Mouse (Mus musculus) cerebellum, adult (tissue): Measurements from ENCODE around the gene Olfr630.
"Not testable (repeated sequence)": the region's sequence is repeated elsewhere in the genome, so short reads cannot be mapped to it uniquely, and the experiment has no call there.

Source experiments
- ATAC-seq: cut with Nextera tagmentation; 2 replicates; pipeline ENCODE4 v1.9.2; 2017; ENCODE audit warnings: mild to moderate bottlenecking, moderate library complexity, mixed read lengths; ENCODE audit not compliant: insufficient number of reproducible peaks, low FRiP score, low TSS enrichment

The Olfr630 gene

DNA sequence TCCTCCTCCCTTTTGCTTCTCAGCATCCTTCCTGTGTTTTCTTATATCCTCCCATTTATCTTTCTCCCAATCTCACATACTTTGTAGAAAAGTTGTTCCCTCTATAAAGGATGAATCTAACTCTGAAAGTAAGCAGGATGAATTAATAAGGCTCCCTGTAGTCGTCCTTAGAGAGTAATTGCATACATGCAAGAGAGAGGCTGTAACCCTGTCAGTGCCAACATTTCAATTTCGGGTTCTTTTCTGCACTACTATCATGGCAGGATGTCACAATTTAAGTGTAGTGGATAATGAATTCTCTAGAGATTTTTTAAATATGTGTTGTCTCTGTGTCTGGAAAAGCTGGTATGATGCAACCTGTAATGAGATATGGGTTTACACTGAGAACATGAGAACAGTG is at the start of gene Olfr630:
Gene Olfr630 (minus strand): TSS at position 101 of the 400 bp plus-strand sequence.
- no peak for ATAC-seq

DNA sequence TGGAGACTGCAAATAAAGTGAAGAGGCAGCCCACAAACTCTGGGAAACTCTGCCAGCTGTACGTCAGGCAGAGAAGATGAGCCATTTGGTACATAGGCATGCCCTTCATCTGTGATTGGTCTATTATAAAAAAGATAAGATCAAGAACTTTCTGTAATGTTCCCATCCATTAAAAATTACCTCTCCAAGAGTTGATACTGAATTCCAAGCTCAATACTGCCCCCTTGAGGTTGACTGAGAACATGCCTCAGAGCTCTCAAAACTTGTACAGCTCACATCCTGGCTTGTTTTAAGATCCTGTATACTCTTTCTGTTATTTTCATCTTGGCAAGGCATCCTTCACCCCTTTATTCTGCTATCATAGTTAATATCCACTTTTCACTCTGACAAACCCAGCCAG is 49.7 kb upstream of the Olfr630 start:
- ATAC-seq = no peak

DNA sequence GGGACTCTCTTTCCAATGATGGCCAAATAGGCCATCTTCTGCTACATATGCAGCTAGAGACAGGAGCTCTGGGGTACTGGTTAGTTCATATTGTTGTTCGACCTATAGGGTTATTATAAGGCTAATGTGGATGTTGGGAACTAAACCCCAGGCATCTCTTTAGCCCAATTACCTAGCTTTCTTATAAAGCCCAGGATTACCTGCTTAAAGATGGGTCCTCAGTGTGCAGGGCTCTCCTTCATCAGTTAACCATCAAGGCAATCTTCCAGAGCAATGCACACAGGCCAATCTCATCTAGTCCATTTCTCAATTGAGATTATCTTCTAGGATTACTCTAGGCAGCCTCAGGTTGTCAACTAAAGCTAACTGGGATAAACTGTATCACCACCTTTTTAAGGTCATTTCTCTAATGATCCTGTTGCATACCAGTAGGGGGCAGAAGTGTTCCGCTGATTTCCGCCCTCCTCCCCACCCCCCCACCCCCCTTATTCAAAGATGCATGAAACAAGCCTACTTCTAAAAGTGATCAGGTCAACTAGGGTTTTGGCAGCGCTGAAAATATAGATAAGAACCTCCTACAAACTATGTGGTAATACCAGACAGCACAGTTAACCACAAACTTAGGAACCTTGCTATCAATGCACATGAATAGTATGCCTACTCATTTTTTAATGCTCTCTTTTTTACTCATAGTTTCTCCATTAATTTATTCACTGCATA is 35.7 kb upstream of the Olfr630 start:
- no peak for ATAC-seq

DNA sequence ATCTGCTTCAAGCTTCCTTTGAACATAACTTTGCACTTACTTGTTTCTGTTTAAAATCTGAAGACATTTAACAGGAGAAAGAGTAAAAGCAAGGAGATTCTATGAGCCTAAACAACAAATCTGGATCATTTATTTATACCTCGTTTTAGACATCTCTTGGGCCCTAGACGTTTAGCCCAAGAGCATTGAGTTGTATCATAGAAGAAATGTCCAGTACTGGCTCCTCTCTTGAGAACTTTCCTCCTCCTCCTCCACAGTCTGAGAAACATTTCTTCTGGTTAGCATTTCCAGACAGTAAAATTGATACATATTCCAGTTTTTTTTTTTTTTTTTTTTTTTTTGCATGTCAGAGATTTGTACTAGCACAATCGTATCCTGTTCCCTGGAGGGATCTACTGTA is 34.6 kb upstream of the Olfr630 start, which contains the start of gene Olfr67:
Gene Olfr67 (minus strand): TSS at position 101 of the 400 bp plus-strand sequence.
- ATAC-seq = no peak

DNA sequence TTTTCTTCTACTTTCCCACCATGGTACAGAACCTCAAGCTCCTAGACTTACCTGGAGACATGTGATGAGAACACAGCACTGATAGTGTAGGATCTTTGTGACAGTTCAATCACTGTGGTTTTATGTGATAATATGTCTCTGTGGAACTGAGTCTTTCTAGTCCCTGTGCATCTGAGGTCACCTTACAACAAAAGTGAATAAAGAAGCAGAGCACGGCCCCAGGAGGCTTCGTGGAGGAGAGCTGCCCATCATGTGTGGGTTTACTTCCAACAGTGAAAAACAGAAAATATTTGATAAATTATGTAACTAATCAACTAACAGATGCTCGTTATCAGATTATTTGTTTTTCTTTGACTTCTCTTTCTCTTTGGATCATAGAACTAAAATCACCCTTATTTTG is 22.5 kb upstream of the Olfr630 start, which contains the start of gene Olfr68:
Gene Olfr68 (minus strand): TSS at position 101 of the 400 bp plus-strand sequence.
- ATAC-seq = no peak

DNA sequence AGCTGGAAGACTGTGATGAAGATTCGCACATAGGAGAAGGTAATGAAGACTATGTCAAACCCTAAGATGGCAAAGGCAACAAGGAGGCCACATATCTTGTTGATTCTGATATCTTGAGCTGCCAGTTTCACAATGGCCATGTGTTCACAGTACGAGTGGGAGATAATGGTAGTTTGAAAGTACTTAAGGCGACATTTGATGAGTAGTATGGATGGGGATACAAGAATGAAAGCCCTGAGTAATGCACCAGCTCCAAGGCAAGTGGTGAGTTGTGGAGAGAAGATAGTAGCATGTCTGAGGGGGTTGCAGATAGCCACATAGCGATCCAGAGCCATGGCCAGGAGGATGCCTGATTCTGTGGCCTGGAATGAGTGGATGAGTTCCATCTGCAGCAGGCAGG is 20.5 kb upstream of the Olfr630 start:
- not testable (repeated sequence) for ATAC-seq

DNA sequence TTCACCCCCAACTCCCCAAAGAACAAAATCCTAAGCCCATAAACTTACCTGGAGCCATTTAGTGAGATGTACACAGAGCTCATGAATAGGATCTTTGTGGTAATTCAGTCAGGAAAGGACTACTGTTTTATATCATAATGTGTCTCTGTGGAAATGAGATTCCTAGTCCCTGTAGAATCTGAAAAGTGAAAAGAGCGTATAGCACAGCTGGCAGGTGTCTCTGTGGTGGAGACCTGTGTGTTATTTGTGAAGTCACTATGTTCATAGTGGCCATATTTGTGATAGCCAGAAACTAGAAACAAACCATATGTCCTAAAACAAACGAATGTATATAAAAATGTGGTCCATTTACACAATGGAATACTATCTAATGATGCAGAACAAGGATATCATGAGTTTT is 14.4 kb upstream of the Olfr630 start, which contains the start of gene Olfr69:
Gene Olfr69 (minus strand): TSS at position 101 of the 400 bp plus-strand sequence.
- ATAC-seq = no peak

DNA sequence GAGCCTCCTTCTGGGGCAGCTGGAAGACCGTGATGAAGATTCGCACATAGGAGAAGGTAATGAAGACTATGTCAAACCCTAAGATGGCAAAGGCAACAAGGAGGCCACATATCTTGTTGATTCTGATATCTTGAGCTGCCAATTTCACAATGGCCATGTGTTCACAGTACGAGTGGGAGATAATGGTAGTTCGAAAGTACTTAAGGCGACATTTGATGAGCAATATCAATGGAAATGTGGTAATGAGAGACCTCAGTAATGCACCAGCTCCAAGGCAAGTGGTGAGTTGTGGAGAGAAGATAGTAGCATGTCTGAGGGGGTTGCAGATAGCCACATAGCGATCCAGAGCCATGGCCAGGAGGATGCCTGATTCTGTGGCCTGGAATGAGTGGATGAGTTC is 10.6 kb upstream of the Olfr630 start:
- ATAC-seq = not testable (repeated sequence)

DNA sequence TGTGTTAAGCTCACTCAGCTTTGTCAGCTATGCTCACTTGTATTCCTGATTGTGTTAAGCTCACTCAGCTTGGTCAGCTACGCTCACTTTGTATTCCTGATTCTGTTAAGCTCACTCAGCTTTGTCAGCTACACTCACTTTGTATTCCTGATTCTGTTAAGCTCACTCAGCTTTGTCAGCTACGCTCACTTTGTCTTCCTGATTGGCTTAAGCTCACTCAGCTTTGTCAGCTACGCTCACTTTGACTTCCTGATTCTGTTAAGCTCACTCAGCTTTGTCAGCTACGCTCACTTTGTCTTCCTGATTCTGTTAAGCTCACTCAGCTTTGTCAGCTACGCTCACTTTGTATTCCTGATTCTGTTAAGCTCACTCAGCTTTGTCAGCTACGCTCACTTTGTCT is 5.1 kb upstream of the Olfr630 start:
- ATAC-seq = not testable (repeated sequence)

DNA sequence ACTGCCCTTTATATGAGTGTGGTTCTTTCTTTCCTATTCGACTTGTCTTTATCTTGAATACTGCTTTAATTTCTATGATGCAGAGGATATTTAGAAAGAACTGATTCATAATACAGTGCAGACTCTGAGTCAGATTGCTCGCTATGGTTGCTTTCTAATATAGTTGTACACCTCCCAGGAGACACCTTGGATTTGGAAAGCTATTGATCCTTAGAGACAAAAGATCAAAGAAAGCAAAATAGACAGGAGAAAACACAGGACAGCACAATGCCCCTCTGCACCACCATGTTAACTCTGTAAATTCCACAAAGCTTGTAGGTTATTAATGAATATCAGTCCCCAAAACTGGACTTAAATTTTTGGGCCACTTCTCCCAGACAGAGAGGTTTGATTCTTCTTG is 12.3 kb downstream of the Olfr630 start, which contains the start of gene Olfr629:
Gene Olfr629 (minus strand): TSS at position 101 of the 400 bp plus-strand sequence.
- ATAC-seq = no peak

DNA sequence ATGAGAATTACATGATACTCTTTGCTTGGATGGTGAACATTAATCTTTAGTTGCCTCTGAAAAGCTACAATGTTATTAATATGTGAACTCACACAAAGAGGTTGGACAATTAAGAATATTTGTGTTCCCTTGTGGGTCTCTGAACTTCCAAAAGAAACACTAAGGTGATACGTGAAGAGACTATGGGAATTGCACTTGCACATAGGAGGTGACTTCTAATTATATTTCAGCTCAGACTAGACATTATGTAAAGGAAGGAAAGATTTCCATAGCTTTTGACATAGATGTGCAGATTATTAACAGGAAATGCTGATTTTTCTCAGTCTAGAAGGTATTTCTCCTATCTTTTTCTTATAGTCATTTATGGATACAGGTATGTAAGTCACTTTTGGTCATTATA is 27.1 kb downstream of the Olfr630 start, which contains the start of gene Olfr628:
Gene Olfr628 (plus strand): TSS at position 301 of the 400 bp plus-strand sequence.
- no peak for ATAC-seq

DNA sequence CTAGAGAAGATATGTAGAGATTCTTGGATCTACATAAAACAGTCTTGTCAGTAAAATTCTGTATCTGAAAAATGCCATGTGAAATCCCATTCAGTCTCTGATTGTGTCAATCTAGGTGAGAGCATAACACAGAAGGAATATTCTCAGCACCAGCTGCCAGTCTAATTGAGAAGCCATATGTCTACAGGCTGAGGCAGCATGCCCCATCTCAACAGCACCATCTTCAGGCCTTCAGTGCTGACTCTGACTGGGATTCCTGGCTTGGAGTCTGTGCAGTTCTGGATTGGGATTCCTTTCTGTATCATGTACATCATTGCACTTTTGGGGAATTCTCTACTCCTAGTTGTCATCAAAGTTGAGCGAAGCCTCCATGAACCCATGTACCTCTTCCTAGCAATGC is 40.7 kb downstream of the Olfr630 start:
- not testable (repeated sequence) for ATAC-seq

DNA sequence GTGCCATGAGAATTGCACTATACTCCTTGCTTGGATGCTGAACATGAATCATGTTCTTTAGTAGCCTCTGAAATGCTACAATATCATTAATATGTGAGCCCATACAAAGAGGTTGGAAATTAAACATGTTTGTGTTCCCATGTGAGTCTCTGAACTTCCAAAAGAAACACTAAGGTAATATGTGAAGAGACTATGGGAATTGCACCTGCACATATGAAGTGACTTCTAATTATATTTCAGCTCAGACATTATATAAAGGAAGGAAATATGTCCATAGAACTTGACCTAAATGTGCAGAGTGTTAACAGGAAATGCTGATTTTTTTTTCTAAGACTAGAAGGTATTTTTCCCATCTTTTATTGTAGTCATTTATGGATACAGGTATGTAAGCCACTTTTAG is 42.8 kb downstream of the Olfr630 start, which contains the start of gene Olfr243:
Gene Olfr243 (plus strand): TSS at position 301 of the 400 bp plus-strand sequence.
- no peak for ATAC-seq

DNA sequence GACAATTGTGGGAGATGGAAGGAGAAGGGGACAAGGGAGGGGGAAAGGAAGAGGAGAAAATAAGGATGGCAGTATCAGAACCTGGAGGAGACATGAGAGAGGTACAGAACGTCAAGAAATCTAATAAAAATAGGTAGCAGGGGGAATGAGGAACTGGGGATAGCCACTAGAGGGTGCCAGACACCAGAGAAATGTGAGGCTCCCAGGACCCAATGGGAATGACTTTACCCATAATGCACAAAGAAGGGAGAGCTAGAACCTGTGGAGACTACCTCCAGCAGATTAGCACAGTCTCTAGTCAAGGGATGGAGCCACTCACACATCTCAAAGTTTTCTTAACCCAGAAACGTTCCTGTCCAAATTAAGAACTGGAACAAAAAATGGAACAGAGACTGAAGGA is 45.1 kb downstream of the Olfr630 start:
- no peak for ATAC-seq
